Mouse (Mus musculus): ENCODE data around the gene Fhad1. TPM values are rescaled to one million over a fixed set of nuclear protein-coding genes. Genes with fewer than 3 reads are reported as not detected.

The Fhad1 gene
- polyA plus RNA-seq (2014; fragmentation: Nextera tagmentation; extraction: Ambion mirVana) = 0.64 and 0.68 TPM in 2 replicates

DNA sequence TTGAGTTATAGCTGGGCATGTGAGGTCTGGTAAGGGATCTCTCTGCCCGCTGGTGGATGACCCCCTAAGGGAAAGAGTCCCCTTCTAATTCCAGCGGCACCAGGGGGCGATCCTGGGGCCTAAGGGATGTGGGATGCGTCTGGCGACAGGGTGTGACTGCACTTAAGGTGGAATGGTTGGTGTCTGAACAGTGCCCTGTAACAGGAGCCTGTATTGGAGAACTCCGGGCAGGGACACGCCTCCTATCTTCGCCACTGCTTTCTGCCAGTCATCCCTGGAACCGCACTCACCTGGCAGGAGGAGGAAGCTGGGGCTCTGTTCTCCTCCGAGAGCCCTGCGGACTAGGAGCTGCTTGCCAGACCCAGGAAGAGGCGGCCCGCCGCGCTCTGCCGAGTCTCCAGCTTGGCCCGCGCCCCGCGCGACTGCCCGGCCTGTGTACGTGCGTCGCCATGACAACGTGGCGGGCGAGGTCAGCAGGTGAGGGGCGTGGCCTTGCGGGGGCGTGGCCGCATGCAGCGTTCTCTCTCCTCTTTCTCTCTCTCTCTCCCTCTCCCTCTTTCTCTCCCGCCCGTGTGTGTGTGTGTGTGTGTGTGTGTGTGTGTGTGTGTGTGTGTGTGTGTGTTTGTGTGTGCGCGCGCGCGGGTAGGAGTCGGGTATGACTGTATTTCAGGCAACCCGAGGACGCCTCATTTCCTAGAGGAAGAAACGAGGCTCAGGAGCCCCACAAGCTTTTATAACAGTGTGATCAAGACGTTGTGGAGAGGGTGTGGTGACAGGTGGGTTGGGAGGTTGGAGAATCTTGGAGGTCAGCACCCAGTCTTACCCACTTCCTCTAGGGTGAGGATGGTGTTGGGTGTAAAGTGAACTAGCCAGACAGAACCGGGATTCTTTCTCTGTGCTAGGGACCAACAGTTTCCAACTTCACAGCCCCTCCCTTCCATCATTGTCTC is at the start of gene Fhad1:
TSS of gene Fhad1 (minus strand) at position 424 of the 950 bp plus-strand sequence.
- Histone ChIP-seq H3K27me3 (ENCODE audit: control insufficient read depth, insufficient read depth, low read length) (no peaks in the 10 kb centered on the region), H3K27ac (replicated peaks; ENCODE audit: low read depth, low read length) (no peak within 1 kb of the TSS), H3K4me1 (ENCODE audit: control insufficient read depth, insufficient read depth, low read length) (peaks cover 12% of the 10 kb centered on the region), H3K4me3 (ENCODE audit: low read depth, low read length) (peak within 1 kb of the TSS; percentile 25), H3K36me3 (ENCODE audit: control insufficient read depth, insufficient read depth, low read length) (no peaks in the 10 kb centered on the region), H3K9me3 (ENCODE audit: control insufficient read depth, low read length) (no peaks in the 10 kb centered on the region), H3K4me2 (ENCODE audit: low read depth, severe bottlenecking) (peak within 1 kb of the TSS; percentile 53), H3K9ac (ENCODE audit: low read length) (0 out of 2 replicates have a peak within 1 kb of the TSS, but pooled peaks have one; percentile 3)
- 2% methylated on average over 45 of the region's 46 CpGs for WGBS
- ATAC-seq (ENCODE audit: insufficient number of reproducible peaks, low FRiP score, low TSS enrichment, low read depth) (peak; percentile 83), DNase-seq (ENCODE audit: low spot score) (peak; percentile 90)

DNA sequence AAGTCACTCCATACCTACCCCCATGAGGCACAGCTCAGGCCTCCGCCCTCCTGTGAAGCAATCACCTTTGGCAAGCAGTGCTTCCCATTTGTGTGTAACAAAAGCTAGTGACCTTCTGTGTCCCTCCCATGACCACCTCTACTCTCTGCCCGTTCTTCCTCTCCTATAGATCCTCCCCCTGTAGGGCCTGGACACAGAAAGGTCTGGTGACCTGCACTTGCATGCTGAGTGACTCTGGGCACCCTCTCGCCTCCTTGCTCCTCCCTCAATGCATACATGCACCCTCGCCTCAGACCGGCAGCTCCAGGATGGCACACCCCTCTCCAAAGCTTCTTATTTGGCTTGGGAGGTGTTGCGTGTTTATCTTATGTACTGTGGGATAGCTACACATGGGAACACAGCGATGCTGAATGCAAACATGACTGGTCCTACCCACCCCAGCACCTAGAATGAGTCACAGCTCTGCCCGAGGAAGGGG is 48.2 kb upstream of the Fhad1 start:
- no peak for DNase-seq (ENCODE audit: low spot score)
- H3K9ac ChIP-seq (ENCODE audit: low read length) = no peak overlapping the region
- H3K36me3 ChIP-seq (ENCODE audit: control insufficient read depth, insufficient read depth, low read length) = no peaks in the 10 kb centered on the region
- no peak overlapping the region for H3K4me2 ChIP-seq (ENCODE audit: low read depth, severe bottlenecking)
- peaks cover 46% of the 10 kb centered on the region for H3K4me1 ChIP-seq (ENCODE audit: control insufficient read depth, insufficient read depth, low read length)
- no peaks in the 10 kb centered on the region for H3K27me3 ChIP-seq (ENCODE audit: control insufficient read depth, insufficient read depth, low read length)
- H3K4me3 ChIP-seq (ENCODE audit: low read depth, low read length) = no peak overlapping the region
- no peak for ATAC-seq (ENCODE audit: insufficient number of reproducible peaks, low FRiP score, low TSS enrichment, low read depth)
- 91% methylated on average over 8 of the region's 8 CpGs for WGBS
- H3K27ac ChIP-seq (replicated peaks; ENCODE audit: low read depth, low read length) = no peak overlapping the region
- no peaks in the 10 kb centered on the region for H3K9me3 ChIP-seq (ENCODE audit: control insufficient read depth, low read length)

DNA sequence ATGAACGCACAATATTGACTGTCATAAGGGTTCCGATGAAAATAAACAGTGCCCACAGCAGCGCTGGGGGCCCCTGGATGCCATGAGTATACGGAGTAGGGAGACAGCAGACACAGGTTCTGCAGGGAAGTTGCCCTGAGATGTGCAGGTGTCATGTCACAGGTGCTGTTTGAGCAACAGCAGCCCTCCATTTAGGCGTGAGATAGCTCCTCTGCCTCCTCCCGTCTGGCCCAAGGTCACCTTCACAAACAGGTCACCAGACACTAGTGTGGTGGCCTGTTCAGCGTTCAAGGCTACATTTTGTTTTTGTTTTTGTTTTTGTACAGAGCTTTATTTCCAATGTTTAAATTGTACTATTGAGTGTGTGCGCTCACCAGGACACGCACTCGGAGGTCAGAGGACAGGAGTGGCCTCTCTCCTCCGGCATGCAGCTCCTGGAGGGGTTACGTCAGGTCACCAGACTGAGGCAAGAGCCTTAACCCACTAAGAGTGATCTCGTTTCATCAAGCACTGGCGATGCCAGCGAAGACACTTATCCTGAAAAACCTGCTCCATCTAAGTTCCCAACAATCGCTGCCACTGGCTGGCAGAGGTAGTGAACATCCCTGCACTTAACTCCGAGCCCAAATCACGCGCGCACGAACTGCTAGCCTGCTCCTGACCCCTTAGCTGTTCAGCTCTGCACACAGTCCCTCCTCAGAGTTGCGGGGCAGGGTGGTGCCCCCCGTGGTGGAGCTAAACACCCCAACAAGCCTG is 46.8 kb upstream of the Fhad1 start:
- ATAC-seq (ENCODE audit: insufficient number of reproducible peaks, low FRiP score, low TSS enrichment, low read depth) = no peak
- H3K27ac ChIP-seq (replicated peaks; ENCODE audit: low read depth, low read length) = 0 out of 2 replicates have a peak overlapping the region, but pooled peaks have one; percentile 37
- H3K9me3 ChIP-seq (ENCODE audit: control insufficient read depth, low read length) = no peaks in the 10 kb centered on the region
- H3K4me3 ChIP-seq (ENCODE audit: low read depth, low read length) = no peak overlapping the region
- H3K27me3 ChIP-seq (ENCODE audit: control insufficient read depth, insufficient read depth, low read length) = no peaks in the 10 kb centered on the region
- WGBS = 75% methylated on average over 23 of the region's 23 CpGs
- DNase-seq (ENCODE audit: low spot score) = no peak
- H3K4me2 ChIP-seq (ENCODE audit: low read depth, severe bottlenecking) = no peak overlapping the region
- H3K4me1 ChIP-seq (ENCODE audit: control insufficient read depth, insufficient read depth, low read length) = peaks cover 35% of the 10 kb centered on the region
- no peak overlapping the region for H3K9ac ChIP-seq (ENCODE audit: low read length)
- no peaks in the 10 kb centered on the region for H3K36me3 ChIP-seq (ENCODE audit: control insufficient read depth, insufficient read depth, low read length)

DNA sequence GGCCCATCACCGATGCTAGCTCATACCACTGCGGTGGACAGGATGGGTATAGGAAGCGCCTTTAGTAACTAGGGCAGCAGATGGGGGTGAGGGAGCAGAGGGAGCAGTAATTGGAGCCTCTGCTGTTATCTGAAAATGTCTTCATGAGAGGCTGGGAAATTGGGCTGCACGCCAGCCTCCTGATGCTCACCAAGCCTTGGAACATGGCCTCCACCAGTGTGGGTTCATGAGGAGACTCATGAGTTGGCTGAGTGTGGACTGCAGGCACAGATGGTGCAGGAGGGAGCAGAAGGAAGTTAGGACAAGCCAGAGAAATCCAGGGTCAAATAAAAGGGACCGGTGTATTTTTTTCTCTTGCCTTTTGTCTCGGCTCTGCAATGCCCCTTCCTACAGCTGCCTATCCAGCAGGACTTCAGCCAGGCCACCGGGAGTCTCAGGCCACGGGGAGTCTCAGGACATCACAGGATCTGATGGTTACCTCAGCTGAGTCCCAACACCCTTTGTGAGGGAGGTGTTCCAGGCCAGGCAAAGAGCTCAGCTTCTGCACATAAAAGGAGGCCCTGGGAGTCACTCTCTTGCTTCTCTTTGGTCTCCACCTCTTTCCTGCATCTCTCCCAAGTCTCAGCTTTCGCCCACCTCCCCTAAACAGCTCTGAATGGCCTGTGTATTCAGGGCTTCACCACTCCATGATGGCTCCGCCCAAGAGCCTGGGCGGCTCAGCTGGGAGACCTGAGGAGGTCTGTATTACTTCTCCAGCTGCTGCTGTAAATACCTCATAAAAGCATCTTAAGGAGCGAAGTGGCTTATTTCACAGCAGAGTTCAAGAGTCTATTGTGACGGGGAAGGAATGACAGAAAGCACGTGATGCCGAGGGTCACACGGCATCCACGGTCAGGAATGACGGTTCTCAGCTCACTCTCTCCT is 45.8 kb upstream of the Fhad1 start:
- no peaks in the 10 kb centered on the region for H3K27me3 ChIP-seq (ENCODE audit: control insufficient read depth, insufficient read depth, low read length)
- H3K9ac ChIP-seq (ENCODE audit: low read length) = no peak overlapping the region
- H3K4me1 ChIP-seq (ENCODE audit: control insufficient read depth, insufficient read depth, low read length) = peaks cover 26% of the 10 kb centered on the region
- no peak overlapping the region for H3K4me3 ChIP-seq (ENCODE audit: low read depth, low read length)
- no peak overlapping the region for H3K4me2 ChIP-seq (ENCODE audit: low read depth, severe bottlenecking)
- 35% methylated on average over 18 of the region's 18 CpGs for WGBS
- ATAC-seq (ENCODE audit: insufficient number of reproducible peaks, low FRiP score, low TSS enrichment, low read depth) (peak; percentile 83), DNase-seq (ENCODE audit: low spot score) (peak; percentile 76)
- peak overlapping the region; percentile 82 for H3K27ac ChIP-seq (replicated peaks; ENCODE audit: low read depth, low read length)
- H3K9me3 ChIP-seq (ENCODE audit: control insufficient read depth, low read length) = no peaks in the 10 kb centered on the region
- H3K36me3 ChIP-seq (ENCODE audit: control insufficient read depth, insufficient read depth, low read length) = no peaks in the 10 kb centered on the region

DNA sequence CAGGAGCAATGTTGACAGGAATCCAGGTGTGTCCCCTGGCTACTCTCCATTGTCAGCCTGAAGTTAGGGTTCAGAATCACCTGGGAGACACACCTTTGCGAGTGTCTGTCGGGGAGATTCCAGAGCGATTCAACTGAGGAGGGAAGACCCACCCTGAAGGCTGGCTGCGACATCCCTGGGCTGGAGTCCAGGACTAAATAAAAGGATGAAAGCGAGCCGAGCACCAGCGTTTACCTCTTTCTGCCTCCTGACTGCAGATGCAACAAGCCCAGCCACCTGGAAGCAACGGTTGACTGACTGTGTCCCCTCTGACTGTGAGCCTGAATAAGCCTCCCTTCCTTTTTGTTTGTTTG is 44.9 kb upstream of the Fhad1 start:
- Histone ChIP-seq H3K36me3 (ENCODE audit: control insufficient read depth, insufficient read depth, low read length) (no peaks in the 10 kb centered on the region), H3K9ac (ENCODE audit: low read length) (no peak overlapping the region), H3K4me3 (ENCODE audit: low read depth, low read length) (no peak overlapping the region), H3K4me1 (ENCODE audit: control insufficient read depth, insufficient read depth, low read length) (peaks cover 19% of the 10 kb centered on the region), H3K27me3 (ENCODE audit: control insufficient read depth, insufficient read depth, low read length) (no peaks in the 10 kb centered on the region), H3K9me3 (ENCODE audit: control insufficient read depth, low read length) (no peaks in the 10 kb centered on the region), H3K27ac (replicated peaks; ENCODE audit: low read depth, low read length) (no peak overlapping the region), H3K4me2 (ENCODE audit: low read depth, severe bottlenecking) (no peak overlapping the region)
- 94% methylated on average over 8 of the region's 8 CpGs for WGBS
- DNase-seq (ENCODE audit: low spot score) (no peak), ATAC-seq (ENCODE audit: insufficient number of reproducible peaks, low FRiP score, low TSS enrichment, low read depth) (no peak)

DNA sequence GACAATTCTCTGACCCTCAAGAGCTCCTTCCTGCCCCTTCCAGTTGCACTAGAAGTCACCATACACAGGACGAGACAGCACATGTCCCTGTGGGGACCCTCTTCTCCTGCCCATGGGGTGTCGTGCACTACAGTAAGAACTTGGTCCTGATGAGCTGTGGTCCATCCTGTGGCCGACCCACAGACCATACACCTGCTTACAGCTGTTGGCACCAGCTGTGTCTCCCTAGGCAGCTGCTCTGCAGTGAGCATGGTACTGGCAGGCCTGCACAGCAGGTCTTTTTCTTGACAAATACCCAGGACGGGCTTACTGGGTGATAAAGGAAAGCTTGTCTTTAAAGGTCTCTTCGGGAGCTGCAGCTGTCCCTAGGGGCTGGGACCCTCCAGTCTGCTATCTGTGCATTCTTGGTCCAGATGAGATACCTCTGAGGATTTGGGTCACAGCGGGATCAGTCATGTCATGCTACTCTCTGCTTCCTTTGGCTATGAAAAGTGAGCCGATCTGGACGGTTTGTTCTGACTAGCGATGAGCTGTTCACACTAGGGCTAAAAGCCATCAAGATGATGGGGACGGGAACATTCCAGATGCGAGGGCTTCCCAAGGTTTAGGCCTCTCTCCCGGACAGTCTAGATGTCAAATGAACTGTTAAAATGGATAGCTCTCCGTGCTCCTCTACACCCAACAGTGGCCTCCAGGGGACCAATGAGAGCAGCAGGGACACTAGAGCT is 44.4 kb upstream of the Fhad1 start:
- Histone ChIP-seq H3K9ac (ENCODE audit: low read length) (no peak overlapping the region), H3K27ac (replicated peaks; ENCODE audit: low read depth, low read length) (no peak overlapping the region), H3K27me3 (ENCODE audit: control insufficient read depth, insufficient read depth, low read length) (no peaks in the 10 kb centered on the region), H3K36me3 (ENCODE audit: control insufficient read depth, insufficient read depth, low read length) (no peaks in the 10 kb centered on the region), H3K4me3 (ENCODE audit: low read depth, low read length) (no peak overlapping the region), H3K4me1 (ENCODE audit: control insufficient read depth, insufficient read depth, low read length) (peaks cover 17% of the 10 kb centered on the region), H3K9me3 (ENCODE audit: control insufficient read depth, low read length) (no peaks in the 10 kb centered on the region), H3K4me2 (ENCODE audit: low read depth, severe bottlenecking) (no peak overlapping the region)
- DNase-seq (ENCODE audit: low spot score) (no peak), ATAC-seq (ENCODE audit: insufficient number of reproducible peaks, low FRiP score, low TSS enrichment, low read depth) (no peak)
- WGBS = 85% methylated on average over 13 of the region's 13 CpGs

DNA sequence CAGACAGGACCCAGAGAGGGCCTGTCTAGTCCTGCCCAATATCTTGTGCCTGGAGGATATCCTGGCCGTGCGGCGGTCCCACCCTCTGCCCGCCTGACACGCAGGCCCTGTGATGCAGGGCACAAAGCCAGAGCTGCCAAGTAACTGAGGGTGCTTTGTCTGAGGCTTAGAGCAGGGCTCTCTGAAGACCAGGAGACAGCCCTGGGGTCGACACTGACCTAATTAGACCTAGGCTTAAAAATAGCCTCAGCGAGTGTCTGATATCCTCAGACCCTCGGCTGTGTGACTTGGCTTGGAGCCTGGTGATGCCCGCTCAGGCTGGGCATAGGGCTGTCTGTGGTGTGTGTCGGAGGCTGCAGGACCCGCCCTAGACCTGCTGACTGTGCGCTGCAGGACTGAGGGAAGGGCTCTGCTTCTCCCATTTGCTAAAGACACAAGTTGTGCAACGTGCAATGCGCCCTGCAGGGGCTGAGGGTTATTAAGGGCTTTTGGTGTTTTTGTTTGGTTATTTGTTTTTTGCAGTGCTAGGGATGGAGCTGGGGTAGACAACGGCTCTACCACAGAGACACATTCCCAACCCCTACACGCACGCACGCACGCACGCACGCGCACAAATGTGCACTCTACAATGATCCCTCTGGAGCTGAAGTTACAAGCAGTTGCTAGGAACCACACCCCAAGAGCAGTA is 42.8 kb upstream of the Fhad1 start:
- 88% methylated on average over 22 of the region's 22 CpGs for WGBS
- DNase-seq (ENCODE audit: low spot score) (no peak), ATAC-seq (ENCODE audit: insufficient number of reproducible peaks, low FRiP score, low TSS enrichment, low read depth) (no peak)
- Histone ChIP-seq H3K9ac (ENCODE audit: low read length) (no peak overlapping the region), H3K4me2 (ENCODE audit: low read depth, severe bottlenecking) (no peak overlapping the region), H3K4me3 (ENCODE audit: low read depth, low read length) (no peak overlapping the region), H3K36me3 (ENCODE audit: control insufficient read depth, insufficient read depth, low read length) (no peaks in the 10 kb centered on the region), H3K27ac (replicated peaks; ENCODE audit: low read depth, low read length) (no peak overlapping the region), H3K9me3 (ENCODE audit: control insufficient read depth, low read length) (no peaks in the 10 kb centered on the region), H3K27me3 (ENCODE audit: control insufficient read depth, insufficient read depth, low read length) (no peaks in the 10 kb centered on the region), H3K4me1 (ENCODE audit: control insufficient read depth, insufficient read depth, low read length) (peaks cover 19% of the 10 kb centered on the region)
